Mouse (Mus musculus): Measurements from ENCODE around the gene Gm47985. TPM values are rescaled to one million over a fixed set of nuclear protein-coding genes. Genes with fewer than 3 reads are reported as not detected.
"Not testable (repeated sequence)": the region's sequence is repeated elsewhere in the genome, so short reads cannot be mapped to it uniquely, and the experiment has no call there.

Gm47985 gene
- polyA plus RNA-seq, 1 experiment from 2014 or later = not detected

DNA sequence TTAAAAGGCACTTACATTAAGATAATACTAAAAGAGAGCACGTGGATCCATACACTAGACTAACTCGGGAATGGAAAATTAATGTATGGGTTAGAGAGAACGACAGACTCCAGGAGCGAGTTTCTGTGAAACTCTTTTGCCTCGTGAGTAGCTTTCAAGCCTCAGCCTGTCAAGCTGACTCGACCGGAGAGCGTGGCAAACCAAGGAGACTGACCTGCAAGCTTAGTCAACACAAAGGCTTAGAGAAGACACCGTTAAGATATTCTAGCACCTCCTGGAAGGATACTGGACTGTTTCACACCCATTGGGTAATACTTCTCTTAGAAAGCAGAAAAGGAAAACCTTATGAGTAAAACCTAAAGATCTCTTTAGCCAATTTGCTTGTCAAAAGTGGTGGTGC is 28.2 kb upstream of the Gm47985 start:
- 95% methylated on average over 9 of the region's 9 CpGs for WGBS
- not testable (repeated sequence) for H3K9ac ChIP-seq (replicated peaks; ENCODE audit: low read depth, low read length); H3K4me3 ChIP-seq (ENCODE audit: low read depth, low read length); H3K4me1 ChIP-seq (ENCODE audit: control insufficient read depth, insufficient read depth, low read length); H3K27ac ChIP-seq (ENCODE audit: low read depth, low read length); H3K36me3 ChIP-seq (ENCODE audit: control insufficient read depth, insufficient read depth, low read length); H3K9me3 ChIP-seq (ENCODE audit: control insufficient read depth, low read length); ATAC-seq (ENCODE audit: low read depth); H3K27me3 ChIP-seq (ENCODE audit: control insufficient read depth, insufficient read depth, low read length); H3K4me2 ChIP-seq (ENCODE audit: low read depth, low read length)

DNA sequence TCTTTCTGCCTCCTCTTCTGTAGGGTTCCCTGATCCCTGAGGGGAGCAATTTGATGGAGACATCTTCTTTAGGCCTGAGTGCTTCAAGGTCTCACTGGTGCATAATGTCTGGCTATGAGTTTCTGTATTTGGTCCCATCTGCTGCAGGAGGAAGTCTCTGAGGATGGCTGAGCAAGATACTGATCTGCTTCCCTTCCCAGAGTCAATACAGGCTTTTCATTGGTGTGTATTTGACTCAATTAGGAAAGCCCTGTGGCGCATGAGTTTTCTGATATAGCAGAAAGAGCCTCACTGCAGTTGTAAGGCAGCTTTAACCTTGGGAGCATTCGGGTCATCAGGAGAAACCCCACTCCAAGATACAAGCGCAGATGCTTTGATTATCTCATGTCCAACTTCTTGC is 26.2 kb upstream of the Gm47985 start:
- no peak for ATAC-seq (ENCODE audit: low read depth)
- no peak overlapping the region for H3K4me2 ChIP-seq (ENCODE audit: low read depth, low read length)
- H3K27ac ChIP-seq (ENCODE audit: low read depth, low read length) = no peak overlapping the region
- H3K27me3 ChIP-seq (ENCODE audit: control insufficient read depth, insufficient read depth, low read length) = no peaks in the 10 kb centered on the region
- no peaks in the 10 kb centered on the region for H3K9me3 ChIP-seq (ENCODE audit: control insufficient read depth, low read length)
- 93% methylated on average over 3 of the region's 3 CpGs for WGBS
- H3K9ac ChIP-seq (replicated peaks; ENCODE audit: low read depth, low read length) = no peak overlapping the region
- H3K4me3 ChIP-seq (ENCODE audit: low read depth, low read length) = no peak overlapping the region
- H3K4me1 ChIP-seq (ENCODE audit: control insufficient read depth, insufficient read depth, low read length) = peaks cover 6% of the 10 kb centered on the region; the same call in 1 of the 2 replicates
- no peaks in the 10 kb centered on the region for H3K36me3 ChIP-seq (ENCODE audit: control insufficient read depth, insufficient read depth, low read length)

DNA sequence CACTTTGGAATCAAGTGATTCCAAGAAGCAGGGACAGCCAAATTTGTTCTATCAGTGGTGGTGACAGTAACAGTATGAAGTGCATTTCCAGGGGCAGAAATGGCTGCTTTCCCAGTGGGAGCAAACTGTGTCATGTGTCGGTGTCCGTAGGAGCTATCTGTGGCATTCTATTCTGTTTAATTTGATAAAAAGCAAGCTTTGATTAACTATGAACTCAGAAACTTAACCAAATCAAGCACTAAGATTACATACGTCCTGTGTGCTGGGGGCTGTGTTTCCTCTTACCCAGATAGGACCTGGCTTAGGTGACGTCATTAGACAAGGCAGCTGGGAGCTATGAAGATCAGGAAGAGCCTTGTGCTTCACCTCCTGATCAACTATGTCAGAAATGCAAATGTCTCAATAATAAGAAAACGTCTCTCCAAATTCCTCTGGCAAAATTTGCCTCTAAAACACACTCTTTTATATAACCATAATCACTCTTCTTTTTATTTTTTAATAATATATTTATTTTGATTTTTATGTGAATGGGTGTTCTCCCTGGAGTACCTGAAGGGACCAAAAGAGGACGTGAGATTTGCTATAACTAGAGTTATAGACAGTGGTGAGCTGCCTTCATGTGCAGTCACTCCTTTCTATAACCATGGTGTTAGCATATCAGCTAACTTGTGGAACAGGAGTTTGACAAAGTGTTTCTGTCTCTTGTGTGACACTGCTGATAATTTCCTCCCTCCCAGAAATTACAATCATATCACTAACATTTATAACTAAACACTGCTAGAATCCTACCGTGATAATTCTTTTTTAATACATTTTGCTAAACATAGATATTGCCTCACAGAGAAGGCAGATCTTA is 25.3 kb upstream of the Gm47985 start:
- Histone ChIP-seq H3K9ac (replicated peaks; ENCODE audit: low read depth, low read length) (no peak overlapping the region), H3K27me3 (ENCODE audit: control insufficient read depth, insufficient read depth, low read length) (no peaks in the 10 kb centered on the region), H3K4me3 (ENCODE audit: low read depth, low read length) (no peak overlapping the region), H3K27ac (ENCODE audit: low read depth, low read length) (no peak overlapping the region), H3K9me3 (ENCODE audit: control insufficient read depth, low read length) (no peaks in the 10 kb centered on the region), H3K4me2 (ENCODE audit: low read depth, low read length) (no peak overlapping the region), H3K4me1 (ENCODE audit: control insufficient read depth, insufficient read depth, low read length) (peaks cover 6% of the 10 kb centered on the region; the same call in 1 of the 2 replicates), H3K36me3 (ENCODE audit: control insufficient read depth, insufficient read depth, low read length) (no peaks in the 10 kb centered on the region)
- WGBS = 79% methylated on average over 7 of the region's 7 CpGs
- ATAC-seq (ENCODE audit: low read depth) = no peak

DNA sequence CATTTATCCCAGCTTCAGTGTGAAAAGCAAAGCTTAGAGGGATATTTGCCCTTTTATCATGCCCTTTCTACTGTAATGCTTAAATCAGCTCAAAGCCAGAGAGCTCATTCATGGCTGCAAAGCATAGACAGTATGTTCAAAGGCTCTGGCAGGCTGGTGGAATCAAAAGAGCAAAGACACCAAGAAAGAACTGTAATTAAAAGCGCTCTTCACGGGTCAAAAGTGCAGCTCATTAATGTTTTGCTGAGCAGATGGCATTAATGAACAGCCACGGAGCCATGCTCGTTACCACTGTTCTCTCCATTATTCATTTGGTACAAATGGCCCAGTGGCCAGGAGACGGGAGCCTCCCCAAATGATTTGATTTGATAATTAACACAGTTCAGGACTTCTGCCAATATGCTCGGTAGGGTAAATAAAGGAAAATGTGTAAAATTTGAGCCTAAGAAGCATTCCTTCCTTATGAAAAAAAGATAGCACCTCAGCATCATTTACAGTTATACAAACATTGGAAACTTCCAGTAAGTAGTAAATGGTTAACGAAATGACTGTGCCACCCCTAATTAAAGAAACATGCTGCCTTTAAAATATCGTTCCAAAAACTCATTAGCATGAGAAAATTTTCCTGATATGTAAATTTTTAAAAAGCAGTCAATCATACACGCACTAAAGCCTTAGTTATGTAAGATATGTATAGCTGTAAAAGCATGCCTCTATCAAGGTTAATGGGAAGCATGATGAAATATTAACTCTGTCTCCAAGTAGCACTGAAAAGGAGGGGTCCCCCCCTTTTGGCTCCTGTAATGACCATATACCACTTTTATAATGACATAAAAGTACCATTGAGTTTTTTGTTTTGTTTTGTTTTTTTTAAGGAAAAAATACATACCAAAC is 24.1 kb upstream of the Gm47985 start:
- no peaks in the 10 kb centered on the region for H3K27me3 ChIP-seq (ENCODE audit: control insufficient read depth, insufficient read depth, low read length)
- H3K9ac ChIP-seq (replicated peaks; ENCODE audit: low read depth, low read length) = no peak overlapping the region
- no peak overlapping the region for H3K27ac ChIP-seq (ENCODE audit: low read depth, low read length)
- WGBS = 28% methylated on average over 9 of the region's 9 CpGs
- H3K4me2 ChIP-seq (ENCODE audit: low read depth, low read length) = no peak overlapping the region
- no peaks in the 10 kb centered on the region for H3K36me3 ChIP-seq (ENCODE audit: control insufficient read depth, insufficient read depth, low read length)
- H3K4me1 ChIP-seq (ENCODE audit: control insufficient read depth, insufficient read depth, low read length) = peaks cover 6% of the 10 kb centered on the region; the same call in 1 of the 2 replicates
- ATAC-seq (ENCODE audit: low read depth) = peak; percentile 74
- H3K4me3 ChIP-seq (ENCODE audit: low read depth, low read length) = no peak overlapping the region
- H3K9me3 ChIP-seq (ENCODE audit: control insufficient read depth, low read length) = no peaks in the 10 kb centered on the region

DNA sequence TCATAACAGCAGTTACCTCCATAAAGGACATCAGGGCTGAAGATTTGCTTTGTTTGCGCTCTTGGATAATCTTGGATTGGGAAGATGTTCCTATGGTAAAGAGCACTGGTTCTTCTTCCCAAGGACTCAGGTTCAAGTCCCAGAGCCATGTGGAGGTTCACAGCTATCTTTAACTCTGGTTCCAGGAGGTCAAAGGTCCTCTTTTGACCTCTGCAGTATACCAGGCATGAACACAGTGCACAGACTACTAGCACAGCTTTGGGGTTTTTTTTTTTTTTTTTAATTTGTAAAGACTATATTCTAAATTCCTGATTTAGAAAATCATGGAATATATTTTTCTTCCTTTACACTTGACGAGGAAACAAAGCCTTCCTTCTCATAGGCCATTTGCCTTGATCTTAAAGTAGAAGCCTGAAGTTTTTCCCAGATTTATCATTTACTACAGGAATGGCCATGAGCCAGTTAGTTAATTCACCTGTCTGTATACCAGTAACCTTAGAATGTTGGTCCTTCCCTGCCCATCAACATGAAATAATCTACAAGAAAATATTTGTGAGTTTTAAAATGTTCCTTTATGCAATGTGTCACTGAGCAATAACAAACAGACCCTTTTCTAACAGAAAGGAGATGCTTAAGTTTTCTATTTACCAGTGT is 23.4 kb upstream of the Gm47985 start:
- no peak overlapping the region for H3K4me2 ChIP-seq (ENCODE audit: low read depth, low read length)
- no peaks in the 10 kb centered on the region for H3K36me3 ChIP-seq (ENCODE audit: control insufficient read depth, insufficient read depth, low read length)
- no peak overlapping the region for H3K9ac ChIP-seq (replicated peaks; ENCODE audit: low read depth, low read length)
- no peaks in the 10 kb centered on the region for H3K27me3 ChIP-seq (ENCODE audit: control insufficient read depth, insufficient read depth, low read length)
- no peak for ATAC-seq (ENCODE audit: low read depth)
- H3K9me3 ChIP-seq (ENCODE audit: control insufficient read depth, low read length) = no peaks in the 10 kb centered on the region
- H3K4me1 ChIP-seq (ENCODE audit: control insufficient read depth, insufficient read depth, low read length) = peaks cover 6% of the 10 kb centered on the region; the same call in 1 of the 2 replicates
- no peak overlapping the region for H3K27ac ChIP-seq (ENCODE audit: low read depth, low read length)
- 92% methylated on average over 2 of the region's 2 CpGs for WGBS
- H3K4me3 ChIP-seq (ENCODE audit: low read depth, low read length) = no peak overlapping the region

DNA sequence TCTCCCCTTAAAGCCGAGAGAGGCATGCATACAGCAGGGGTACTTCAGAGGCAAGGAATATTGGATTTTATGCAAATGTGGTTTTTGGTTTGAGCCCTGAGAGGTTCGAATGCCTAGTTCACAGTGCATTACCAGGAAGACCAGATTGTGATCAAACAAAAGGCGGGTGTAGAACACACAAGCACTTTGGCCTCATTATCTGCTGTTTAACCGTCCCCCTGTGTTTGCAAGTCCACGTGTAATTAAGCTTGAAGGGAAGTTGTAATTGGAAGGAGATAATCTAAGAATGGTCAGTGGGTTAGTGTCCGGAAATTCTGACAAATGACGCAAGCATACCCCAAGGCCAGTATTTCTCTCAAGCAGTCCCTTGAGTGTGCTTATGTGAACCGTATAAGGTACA is 16.3 kb upstream of the Gm47985 start:
- no peaks in the 10 kb centered on the region for H3K36me3 ChIP-seq (ENCODE audit: control insufficient read depth, insufficient read depth, low read length)
- 27% methylated on average over 8 of the region's 8 CpGs for WGBS
- no peak overlapping the region for H3K27ac ChIP-seq (ENCODE audit: low read depth, low read length)
- ATAC-seq (ENCODE audit: low read depth) = no peak
- H3K4me2 ChIP-seq (ENCODE audit: low read depth, low read length) = no peak overlapping the region
- no peak overlapping the region for H3K4me3 ChIP-seq (ENCODE audit: low read depth, low read length)
- H3K9me3 ChIP-seq (ENCODE audit: control insufficient read depth, low read length) = no peaks in the 10 kb centered on the region
- peaks cover 10% of the 10 kb centered on the region; the same call in 1 of the 2 replicates for H3K4me1 ChIP-seq (ENCODE audit: control insufficient read depth, insufficient read depth, low read length)
- no peaks in the 10 kb centered on the region for H3K27me3 ChIP-seq (ENCODE audit: control insufficient read depth, insufficient read depth, low read length)
- no peak overlapping the region for H3K9ac ChIP-seq (replicated peaks; ENCODE audit: low read depth, low read length)

DNA sequence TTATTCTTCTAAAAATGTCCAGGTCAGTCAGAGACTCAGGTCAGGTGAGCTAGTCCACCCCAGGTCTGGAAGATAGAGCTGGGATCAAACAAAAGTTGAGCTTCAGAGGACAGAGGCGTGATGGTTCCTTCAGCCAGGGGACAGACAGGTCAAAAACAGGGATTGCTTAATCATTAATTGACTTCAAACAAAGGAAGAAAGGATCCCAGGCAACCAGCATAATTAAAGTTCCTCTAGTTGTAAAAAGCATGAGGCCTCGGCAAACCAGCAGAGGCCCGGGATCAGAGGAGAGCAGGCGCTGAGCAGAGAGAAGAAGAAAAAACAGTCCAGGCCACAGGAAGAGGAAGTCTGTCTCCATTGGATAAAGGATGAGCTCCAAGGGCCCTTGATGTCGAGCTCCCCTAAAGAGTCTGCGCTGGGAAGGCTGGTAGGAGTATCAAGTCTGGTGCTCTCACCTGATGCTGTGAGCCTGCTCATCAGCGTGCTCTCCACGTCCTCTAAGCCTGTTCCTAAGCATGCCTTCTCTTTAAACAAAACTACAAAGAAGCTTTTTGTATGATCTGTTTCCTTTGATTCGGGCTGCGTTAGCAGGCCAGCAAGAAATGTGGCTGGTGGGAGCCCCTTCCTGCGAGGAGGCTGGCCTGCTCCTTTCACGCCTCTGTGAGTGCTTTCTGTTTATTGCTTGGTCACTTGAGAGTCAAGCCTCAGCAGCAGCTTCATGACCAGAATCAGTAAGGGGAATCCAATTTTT is 14.9 kb upstream of the Gm47985 start:
- H3K9ac ChIP-seq (replicated peaks; ENCODE audit: low read depth, low read length) = no peak overlapping the region
- peaks cover 10% of the 10 kb centered on the region; the same call in 1 of the 2 replicates for H3K4me1 ChIP-seq (ENCODE audit: control insufficient read depth, insufficient read depth, low read length)
- no peaks in the 10 kb centered on the region for H3K36me3 ChIP-seq (ENCODE audit: control insufficient read depth, insufficient read depth, low read length)
- H3K27me3 ChIP-seq (ENCODE audit: control insufficient read depth, insufficient read depth, low read length) = no peaks in the 10 kb centered on the region
- H3K27ac ChIP-seq (ENCODE audit: low read depth, low read length) = no peak overlapping the region
- no peak overlapping the region for H3K4me2 ChIP-seq (ENCODE audit: low read depth, low read length)
- 7% methylated on average over 12 of the region's 12 CpGs for WGBS
- no peak overlapping the region for H3K4me3 ChIP-seq (ENCODE audit: low read depth, low read length)
- H3K9me3 ChIP-seq (ENCODE audit: control insufficient read depth, low read length) = no peaks in the 10 kb centered on the region
- peak; percentile 59; the same call in 1 of the 2 replicates for ATAC-seq (ENCODE audit: low read depth)

DNA sequence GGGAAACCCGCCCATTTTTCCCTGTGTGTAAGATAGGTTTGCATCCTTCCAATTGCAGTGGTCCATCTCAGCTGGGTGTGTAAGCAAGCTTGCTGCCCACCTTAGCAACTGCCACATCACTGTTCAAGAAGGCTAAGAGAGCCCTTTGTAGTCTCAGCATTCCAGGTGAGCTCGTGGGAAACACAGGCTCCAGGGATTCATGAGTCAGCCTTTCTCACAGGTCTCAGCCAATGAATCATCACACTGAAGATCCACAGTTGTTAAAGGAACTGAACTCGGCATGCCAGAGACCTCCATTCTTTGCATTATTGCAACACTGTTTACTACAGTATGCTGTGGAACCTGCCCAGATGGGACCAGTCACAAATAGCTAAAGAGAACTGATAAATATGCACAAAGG is 13.7 kb upstream of the Gm47985 start:
- no peak overlapping the region for H3K9ac ChIP-seq (replicated peaks; ENCODE audit: low read depth, low read length)
- no peaks in the 10 kb centered on the region for H3K27me3 ChIP-seq (ENCODE audit: control insufficient read depth, insufficient read depth, low read length)
- H3K4me3 ChIP-seq (ENCODE audit: low read depth, low read length) = no peak overlapping the region
- H3K9me3 ChIP-seq (ENCODE audit: control insufficient read depth, low read length) = no peaks in the 10 kb centered on the region
- ATAC-seq (ENCODE audit: low read depth) = no peak
- H3K4me2 ChIP-seq (ENCODE audit: low read depth, low read length) = no peak overlapping the region
- WGBS = 73% methylated on average over 3 of the region's 3 CpGs
- H3K36me3 ChIP-seq (ENCODE audit: control insufficient read depth, insufficient read depth, low read length) = no peaks in the 10 kb centered on the region
- no peak overlapping the region for H3K27ac ChIP-seq (ENCODE audit: low read depth, low read length)
- peaks cover 10% of the 10 kb centered on the region; the same call in 1 of the 2 replicates for H3K4me1 ChIP-seq (ENCODE audit: control insufficient read depth, insufficient read depth, low read length)
